Mouse (Mus musculus) T-helper 17 cell (primary cell): ENCODE measurements around the gene Fermt3.

Experiments
- in situ Hi-C, 2 experiments: fragments of 300-600 bp; cut with MboI, MseI; formaldehyde crosslinking; loops; 1 replicate in 1 of 2; 2 replicates in 1 of 2; pipeline ENCODE4 v1.15.1; 2025; ENCODE audit warnings: high pct_unique_total_duplicates in 2 of 2

Fermt3 gene

DNA sequence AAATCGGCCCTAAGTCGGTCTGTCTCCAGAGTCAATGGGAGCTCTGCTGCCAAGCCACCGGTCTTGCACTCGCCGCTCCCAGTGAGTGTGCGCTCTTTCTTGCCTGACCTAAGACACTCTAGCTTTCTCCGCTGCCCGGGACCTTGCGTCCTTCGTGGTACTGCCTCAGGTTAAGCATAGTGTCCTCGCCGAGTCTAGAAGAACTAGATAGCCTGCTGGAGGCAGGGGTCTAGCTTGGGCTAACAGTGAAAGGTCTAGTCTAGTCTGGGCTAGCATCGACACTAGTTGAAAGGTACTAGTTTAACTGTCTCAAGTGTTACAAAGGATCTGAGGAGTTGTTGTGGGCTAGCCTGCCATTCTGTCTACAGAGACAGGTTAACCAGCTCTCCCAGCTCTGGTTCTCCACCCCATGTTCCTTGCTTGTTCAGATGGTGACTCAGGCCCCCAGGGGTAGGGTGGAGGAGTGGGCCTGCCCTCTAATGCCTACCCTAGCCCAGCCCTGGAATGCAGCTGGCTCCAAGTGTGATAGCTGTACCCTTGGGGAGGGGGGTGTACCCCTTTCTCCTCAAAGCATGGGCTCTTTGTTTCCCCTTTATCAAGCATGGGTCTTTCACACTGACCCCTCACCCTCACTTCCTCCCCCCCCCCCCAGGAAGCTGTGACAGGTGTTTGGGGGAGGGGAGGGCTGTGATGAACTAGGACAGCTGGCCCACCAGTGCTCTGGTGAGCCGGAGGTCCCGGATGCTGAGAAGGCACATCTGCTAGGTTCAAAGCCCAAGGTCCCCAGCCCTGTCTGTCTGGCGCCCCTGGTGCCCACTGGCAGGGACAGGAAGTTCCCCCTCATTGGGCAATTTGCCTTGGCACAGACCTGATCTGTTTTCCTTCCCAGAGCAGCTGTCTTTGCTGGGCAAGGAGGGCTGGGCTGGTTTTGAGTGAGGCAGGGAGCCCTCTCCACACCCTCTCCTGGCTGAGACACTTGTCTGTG, 43.4 kb downstream of the Fermt3 start, which contains the start of gene Plcb3:
TSS of gene Plcb3 (minus strand) at position 934 of the 985 bp plus-strand sequence.
- in situ Hi-C loops, result loop anchor here in 1 of 2 experiments (25.0 kb wide), 1 partner anchor 1936 kb away; the partner anchor contains the start of gene B3gat3

DNA sequence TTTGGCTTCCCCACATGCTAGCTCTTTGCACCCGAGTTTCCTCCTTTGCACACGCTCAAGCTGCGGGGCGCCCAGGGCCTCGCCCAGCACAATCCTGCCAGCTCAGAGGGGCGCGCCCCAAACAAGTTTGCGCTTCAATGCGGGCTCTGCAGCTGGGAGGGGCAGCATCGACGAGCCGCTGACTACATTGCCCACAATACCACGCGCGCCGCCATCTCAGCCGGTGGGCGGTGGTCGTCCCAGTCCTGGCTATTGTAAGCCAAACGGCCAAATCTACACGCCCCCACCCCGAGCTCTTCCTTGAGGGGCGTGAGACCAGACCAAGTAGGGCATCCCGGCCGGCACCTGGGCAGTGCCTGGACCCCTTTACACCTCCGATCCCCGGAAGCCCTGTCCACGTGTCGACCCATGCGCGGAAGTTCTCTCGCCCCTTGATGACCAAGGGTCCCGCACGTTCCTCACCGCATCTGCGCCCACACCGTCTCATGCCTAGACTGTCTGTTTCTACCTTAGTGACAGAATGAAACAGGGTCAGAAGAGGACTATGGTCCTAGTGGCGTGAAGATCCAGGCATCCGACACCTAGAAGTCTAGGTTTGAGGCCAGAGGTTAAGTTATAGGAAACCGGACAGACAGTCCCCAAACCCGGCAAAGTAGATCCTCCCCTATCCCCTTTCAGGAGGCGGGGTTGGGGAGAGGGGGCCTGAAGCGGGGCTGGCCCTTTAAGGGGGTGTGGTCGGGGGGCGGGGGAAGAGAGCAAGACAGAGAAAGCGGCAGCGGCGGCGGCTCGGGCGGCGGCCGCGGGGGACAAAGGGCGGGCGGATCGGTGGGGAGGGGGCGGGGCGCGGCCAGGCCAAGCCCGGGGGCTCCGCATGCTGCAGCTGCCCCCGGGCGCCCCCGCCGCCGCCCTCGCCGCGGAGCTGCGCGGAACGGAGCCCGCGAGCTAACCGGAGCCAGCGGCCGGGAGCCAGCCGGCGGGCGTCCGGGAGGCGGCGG, 44.8 kb downstream of the Fermt3 start, which contains the start of gene Ppp1r14b:
TSS of gene Ppp1r14b (plus strand) at position 758 of the 995 bp plus-strand sequence.
- in situ Hi-C loops, result loop anchor here in 1 of 2 experiments (5.0 to 25.0 kb wide), 2 partner anchors 52 to 1938 kb away; partner anchors contain the start of genes B3gat3 and Esrra

DNA sequence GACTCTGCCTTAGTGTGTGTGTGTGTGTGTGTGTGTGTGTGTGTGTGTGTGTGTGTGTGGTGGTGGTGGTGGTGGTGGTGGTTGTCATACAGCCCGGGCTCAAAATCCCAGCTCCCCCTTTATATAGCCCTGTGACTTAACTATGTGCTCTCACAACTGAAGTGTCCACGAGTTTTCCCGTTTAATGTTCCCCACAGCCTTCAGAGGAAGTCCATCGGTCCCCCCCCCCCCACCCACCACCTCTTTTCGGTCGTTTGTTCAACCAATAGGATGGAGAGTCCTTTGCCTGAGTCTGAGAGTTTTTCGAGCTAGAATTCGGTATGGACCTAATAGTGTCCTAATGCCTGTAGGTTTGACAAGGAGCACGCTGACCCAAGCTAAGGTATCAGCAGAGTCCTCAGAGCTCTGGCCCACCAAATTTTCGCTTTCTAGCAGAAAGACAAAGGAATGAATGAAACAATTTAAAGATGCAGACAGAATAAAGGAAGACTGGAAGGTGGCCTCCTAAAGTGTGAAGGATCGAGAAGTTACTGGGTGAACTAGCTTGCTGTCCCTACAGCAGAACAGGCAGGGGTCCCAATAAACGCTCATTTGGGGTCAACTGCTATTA, 45.6 kb downstream of the Fermt3 start:
- in situ Hi-C loops, result loop anchor here in 1 of 2 experiments (5.0 kb wide), 1 partner anchor 51 kb away; the partner anchor contains the start of gene Esrra

DNA sequence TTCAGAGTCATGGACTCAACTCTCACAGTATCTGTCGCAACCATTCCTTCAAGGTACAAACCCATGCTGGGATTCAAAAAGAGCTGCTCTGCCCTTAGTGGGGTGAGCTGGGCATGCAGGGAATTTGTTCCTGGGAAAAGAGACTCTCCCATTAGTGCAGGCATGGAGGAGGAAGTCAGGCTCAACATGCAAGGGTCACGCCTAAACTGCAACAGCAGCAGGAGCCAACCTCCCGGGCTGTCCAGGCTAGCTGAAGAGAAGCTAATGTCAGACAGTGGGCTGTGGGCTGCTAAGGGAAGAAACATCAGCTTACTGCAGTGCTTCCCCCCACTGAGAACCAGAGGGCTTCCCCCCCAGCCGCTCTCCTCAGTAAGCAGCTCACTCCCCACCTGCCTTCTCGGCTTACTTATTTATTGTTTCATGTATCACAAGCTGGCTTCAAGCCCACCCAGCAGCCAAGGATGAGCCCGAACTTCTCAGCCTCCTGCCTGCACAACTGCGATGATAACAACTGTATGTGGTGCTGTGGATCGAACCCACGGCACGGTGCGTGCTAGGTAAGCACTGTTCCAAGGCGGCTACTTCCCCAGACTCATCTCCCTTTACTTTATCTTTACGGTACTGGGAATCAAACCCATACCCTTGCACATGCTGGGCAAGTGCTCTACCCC, 46.9 kb downstream of the Fermt3 start:
- in situ Hi-C loops, result loop anchor here in 1 of 2 experiments (5.0 kb wide), 1 partner anchor 50 kb away; the partner anchor contains the start of gene Esrra

DNA sequence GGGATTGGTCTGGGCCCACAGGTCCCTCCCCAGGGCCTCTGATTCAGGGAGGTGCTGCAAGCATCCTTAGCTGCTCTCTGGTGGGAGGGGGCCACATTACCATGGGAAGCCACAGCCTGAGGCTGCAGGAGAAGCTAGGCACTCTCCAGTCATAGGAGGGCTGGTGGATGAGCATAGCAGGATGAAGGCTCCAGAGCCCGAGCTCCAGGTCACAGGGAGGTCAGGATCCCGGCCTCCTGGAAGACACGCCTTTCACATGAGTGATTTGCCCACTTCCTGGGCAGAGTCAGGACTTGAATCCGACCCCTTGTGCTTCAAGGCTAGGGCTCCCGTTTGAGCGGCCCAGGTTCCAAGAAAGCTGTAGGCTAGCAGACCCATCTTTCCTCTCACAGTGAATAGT, 47.6 kb downstream of the Fermt3 start:
- in situ Hi-C loops, result loop anchor here in 1 of 2 experiments (5.0 kb wide), 1 partner anchor 49 kb away; the partner anchor contains the start of gene Esrra

DNA sequence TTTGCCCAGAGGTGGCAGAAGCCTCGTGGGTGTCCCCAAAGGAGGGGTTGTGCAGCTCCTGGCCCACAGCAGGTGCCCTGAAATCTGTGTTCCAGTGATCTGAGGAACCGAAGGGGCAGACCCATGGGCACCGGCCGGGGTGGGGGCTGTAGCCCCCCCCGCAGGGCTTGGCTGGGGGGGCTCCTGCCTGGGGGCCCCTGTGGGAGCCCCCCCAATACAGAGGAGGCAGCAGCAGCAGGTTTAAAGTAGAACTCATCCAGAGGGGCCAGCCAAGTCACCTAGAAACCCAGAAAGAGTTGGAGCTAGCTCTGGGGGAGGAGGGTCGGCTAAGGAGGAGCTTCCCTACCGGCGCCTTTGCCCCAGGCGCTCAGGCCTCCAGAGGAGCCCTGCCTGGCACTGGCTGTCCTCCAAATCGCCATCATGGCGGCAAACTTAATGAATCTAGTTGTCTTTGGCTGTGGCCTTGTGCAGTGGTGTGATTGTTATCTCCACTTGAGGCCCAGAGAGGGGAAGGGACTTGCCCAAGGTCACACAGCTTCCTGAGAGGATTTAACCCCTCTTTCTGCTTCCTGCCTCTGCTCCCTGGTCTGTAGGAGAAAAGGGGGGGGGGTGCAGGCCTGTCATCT, 48.7 kb downstream of the Fermt3 start:
- in situ Hi-C loops, result loop anchor here in 1 of 2 experiments (5.0 kb wide), 1 partner anchor 48 kb away; the partner anchor contains the start of gene Esrra

DNA sequence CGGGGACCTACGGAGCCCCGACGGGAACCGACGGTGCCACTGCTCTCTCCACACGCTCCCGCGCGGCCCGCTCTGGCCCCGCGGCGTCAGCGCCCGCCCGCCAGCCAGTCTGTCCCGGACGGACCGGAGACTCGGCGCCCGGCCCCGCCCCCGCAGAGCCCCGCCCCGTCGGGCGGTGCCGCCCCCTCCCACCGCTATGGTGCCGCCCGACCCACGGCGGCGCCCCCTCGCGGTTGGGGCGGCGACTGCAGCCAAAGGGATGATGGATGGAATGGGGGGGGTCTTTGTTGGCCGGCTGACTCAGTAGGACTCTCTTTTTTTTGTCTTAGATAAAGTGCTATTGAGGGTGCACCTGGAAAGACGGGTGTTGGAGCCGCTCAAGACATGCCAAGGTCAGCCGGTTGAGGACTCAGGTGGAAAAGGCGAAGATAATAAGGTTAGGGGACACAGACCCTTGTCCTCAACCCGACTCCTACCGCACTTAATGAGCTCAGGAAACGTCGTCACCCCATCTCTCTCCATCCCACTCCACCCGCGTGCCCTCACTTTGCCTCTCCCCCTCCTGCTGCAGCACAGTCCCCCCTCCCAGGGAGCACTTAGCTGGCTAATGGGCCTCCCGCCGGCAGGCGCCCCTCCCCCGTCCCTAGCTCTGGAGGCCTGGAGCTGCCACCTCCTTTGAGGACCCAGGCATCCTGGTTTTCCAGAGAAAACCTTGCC, 49.4 kb downstream of the Fermt3 start:
- in situ Hi-C loops, result loop anchor here in 1 of 2 experiments (5.0 kb wide), 1 partner anchor 48 kb away; the partner anchor contains the start of gene Esrra

DNA sequence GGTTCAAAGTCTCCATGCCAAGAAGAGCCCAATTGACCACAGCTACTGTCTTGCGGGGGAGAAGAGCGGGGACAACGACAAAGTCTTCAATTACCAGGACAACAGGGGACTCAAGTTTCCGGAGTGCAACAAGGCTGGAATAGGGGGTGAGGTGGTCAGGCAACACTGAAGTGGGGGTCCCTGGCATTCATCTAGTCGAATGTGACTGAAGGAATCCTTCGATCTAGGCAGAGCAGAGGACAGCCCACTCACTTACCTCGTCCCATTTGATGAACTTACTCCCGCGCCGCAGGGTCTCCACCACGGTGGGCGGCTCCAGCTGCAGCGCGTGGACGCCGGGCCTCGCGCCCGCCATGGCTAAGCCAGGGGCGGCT, 50.0 kb downstream of the Fermt3 start:
- in situ Hi-C loops, result no loop called here

DNA sequence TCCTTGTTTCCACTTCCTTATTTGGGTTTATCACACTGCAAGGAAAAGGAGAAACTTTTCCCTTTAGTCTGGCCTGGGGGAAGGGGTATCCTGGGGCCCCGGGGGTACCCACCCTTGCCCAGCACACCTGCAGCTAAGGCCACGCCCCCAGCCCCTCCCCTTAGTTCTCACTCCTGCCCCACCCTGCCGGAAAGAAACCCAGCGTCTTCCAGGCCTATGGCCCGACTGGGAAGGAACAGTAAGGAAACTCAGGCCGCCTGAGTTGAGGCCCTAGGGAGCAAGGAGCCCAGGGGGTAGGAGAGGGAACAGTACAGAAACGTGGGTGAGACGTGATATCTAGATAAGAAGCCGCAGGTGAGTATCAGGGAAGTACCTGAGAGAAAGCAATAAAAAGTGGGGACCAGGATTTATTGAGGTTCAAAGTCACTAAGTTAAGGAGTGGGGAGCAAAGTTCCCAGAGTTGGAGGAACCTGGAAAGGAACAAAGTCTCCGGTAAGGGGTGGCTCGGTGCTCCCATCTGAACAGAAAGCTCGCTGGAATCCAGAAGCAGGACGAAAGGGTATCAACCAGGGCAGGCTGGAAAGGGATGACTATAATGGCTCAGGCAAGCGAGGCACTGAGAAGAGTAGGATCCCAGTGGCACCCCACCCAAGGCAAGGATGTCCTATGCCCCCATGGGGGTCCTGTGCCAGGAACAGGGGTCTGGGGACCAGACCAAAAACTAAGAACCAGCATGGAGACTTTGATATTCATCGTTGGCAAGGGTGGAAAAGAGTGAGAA, 50.6 kb downstream of the Fermt3 start:
- in situ Hi-C loops, result no loop called here

DNA sequence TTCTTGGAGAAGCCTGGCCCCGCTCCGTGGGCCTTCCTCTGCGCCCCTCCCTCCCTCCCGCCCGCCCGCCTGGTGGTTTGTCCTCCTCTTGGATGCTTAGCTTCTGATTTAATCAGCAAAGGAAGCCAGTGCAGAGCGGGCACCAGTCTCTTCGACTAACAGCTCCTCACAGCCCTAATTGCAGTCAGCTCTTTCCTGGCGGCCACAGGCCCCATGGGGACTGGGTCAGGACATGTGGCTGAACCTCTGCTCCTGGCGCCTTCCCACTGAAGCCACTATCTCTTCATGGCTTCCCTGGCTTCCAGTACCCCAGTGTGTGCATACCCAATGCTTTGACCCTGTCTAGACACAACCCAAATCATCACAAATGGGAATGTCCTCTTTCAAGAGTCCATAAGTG, 62.8 kb downstream of the Fermt3 start:
- in situ Hi-C loops, result loop anchor here in 1 of 2 experiments (10.0 kb wide), 1 partner anchor 552 kb away; no protein-coding TSS in a partner anchor

DNA sequence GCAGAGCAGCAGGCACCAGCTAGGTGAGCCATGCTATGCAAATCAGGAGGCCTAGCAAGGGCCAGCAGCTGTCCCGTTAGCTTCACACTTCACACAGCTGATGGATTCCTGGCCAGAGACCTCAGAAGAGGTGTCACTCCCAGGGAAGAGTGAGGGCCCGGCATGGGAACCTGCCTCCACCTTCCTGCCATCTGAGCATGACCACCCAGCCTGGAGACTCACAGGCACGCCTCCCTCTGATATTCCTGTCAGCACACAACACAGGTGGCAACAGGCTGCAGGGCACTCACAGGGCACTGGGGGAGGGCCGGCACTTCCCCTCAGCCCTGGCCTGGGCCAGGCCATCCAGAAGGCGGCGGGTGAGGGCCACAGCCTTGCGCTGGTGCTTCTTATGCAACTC, 63.8 kb downstream of the Fermt3 start:
- in situ Hi-C loops, result loop anchor here in 1 of 2 experiments (10.0 kb wide), 1 partner anchor 551 kb away; no protein-coding TSS in a partner anchor

DNA sequence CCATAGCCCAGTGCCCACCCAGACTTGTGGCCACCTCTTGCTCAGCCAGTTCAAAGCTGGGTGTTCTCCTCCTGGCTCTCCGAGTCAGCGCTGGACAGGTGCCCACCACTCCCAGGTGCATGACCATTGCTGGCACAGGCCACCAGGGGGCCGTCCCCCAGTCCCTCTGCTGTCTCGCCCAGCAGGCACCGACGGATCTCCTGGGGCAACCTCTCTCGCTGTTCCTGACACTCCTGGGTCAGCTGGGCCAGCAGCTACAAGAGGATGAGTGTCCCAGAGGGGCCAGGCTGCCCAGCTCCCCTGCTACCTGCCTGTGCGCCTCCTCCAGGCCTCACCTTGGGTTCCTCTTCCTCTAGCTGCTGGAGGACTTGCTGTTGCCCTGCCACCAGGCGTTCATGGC, 65.2 kb downstream of the Fermt3 start:
- in situ Hi-C loops, result loop anchor here in 1 of 2 experiments (10.0 kb wide), 1 partner anchor 549 kb away; no protein-coding TSS in a partner anchor

DNA sequence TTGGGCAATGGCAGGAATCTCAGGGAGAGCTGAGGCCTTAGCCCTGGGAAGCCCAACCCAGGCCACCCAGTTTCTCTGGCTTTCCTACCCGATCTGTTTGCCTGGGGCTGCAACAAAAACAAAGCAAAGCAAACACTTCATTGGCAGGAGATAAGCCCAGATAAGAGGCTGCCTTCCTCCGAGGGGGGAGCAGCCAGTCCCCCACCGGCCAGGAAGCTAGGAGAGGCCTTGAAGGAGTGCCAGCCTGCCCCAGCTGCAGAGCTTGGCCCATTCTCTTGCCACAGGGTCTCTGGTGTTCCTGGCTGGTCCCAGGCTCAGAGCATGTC, 66.6 kb downstream of the Fermt3 start:
- in situ Hi-C loops, result loop anchor here in 1 of 2 experiments (10.0 kb wide), 1 partner anchor 548 kb away; no protein-coding TSS in a partner anchor

DNA sequence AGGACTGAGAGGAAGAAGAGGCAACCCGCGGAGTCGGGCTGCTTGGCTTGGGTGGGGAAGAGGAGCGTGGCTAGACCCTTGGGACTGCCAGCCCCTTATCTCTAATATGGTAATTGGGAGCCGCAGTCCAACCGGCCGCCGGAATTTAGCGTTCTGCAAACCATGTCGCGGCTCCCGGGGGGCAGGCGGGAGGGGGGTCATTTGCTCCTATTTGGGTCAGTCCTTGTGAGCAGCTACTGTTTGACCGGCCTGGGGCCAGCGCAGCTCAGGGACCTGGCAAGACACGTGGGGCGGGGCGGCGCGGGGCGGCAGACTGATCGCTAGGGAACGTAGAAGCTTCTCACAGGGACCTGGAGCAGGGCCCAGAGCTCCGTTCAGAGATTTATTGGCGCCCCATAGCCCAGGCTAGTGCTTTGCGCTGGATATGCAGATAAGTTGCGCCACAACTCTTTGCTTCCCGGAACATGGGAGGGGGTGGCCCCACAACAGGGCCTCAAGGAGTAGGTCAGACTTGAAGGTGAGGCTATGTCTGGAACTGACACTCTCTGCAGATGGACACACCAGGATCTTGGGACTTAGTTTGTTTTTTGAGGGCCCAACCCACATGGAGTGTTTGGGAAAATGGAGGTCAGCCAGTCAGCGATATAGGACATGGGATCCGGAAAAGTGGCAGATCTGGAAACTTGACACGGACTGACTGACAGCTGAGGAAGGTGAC, 67.1 kb downstream of the Fermt3 start:
- in situ Hi-C loops, result loop anchor here in 1 of 2 experiments (10.0 kb wide), 1 partner anchor 547 kb away; no protein-coding TSS in a partner anchor

DNA sequence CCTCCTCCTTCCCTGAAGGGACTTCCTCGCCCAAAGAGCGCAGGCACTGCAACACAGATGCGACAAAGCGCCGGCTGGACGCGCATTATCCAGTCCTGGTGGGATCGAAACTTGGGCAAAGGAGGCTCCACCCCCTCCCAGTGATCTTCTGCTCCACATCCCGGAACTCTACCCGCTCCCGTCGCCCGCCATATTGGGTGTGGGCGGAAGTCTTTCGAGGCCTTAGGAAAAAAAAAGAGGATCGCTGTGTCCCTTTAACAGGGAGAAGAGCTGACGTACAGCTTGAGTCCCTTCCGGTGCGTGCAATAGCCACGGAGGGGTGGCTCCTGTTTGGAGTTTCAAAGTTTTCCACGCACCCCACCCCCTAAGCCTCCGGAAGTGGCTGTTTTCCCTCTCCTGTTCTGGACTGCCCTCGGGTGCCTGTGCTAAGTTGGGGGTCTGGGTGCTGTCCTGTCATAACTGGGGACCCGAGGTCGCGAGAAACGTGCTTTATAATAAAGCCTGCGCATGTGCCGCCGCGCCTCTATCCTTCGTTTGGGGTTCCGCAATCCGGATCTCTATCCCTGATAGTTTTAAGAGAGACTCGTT, 67.8 kb downstream of the Fermt3 start:
- in situ Hi-C loops, result loop anchor here in 1 of 2 experiments (10.0 kb wide), 1 partner anchor 547 kb away; no protein-coding TSS in a partner anchor

DNA sequence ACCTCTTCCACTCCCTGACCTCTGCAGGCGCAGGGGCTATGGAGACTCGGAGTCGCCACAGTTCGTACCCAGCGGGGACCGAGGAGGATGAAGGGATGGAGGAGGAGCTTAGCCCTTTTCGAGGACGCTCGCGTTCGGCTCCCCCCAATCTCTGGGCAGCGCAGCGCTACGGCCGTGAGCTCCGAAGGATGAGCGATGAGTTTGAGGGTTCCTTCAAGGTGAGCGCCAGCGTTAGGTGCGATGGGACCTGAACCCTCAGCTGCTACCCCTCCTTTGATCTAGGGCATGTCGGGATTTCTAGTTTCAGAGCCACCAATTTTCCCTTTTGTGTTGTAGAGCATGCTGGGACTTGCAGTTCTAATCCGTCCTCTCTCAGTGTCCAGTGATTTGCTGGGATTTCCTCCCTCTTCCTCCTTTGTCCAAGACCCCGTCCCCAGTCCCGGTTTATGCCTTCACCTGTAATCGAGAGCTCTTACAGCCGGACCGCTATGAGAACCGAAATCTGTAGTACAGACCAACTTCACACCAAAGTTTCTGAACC, 68.6 kb downstream of the Fermt3 start:
- in situ Hi-C loops, result loop anchor here in 1 of 2 experiments (10.0 kb wide), 1 partner anchor 546 kb away; no protein-coding TSS in a partner anchor
